Mouse (Mus musculus) limb, embryonic 13.5 days (tissue): ENCODE results near the gene Tmcc1. TPM values are rescaled to one million over a fixed set of nuclear protein-coding genes. Genes with fewer than 3 reads are reported as not detected.
A peak's percentile ranks its signal among the peaks of the same experiment; 100 is the strongest.
"Not testable (repeated sequence)": the region's sequence is repeated elsewhere in the genome, so short reads cannot be mapped to it uniquely, and the experiment has no call there.

Source experiments
- ATAC-seq: fragments of 200-750 bp; cut with Nextera tagmentation; 2 replicates; pipeline ENCODE4 v1.8.0; 2017; ENCODE audit warnings: low read depth, moderate number of reproducible peaks, moderate TSS enrichment; ENCODE audit not compliant: low FRiP score
- H3K27ac ChIP-seq: fragments of 300-500 bp; sonication (generic); 2 replicates; pipeline ENCODE4 v1.5.1; 2015; ENCODE audit warnings: inconsistent platforms, mild to moderate bottlenecking, moderate library complexity
- H3K27me3 ChIP-seq: fragments of 300-500 bp; sonication (generic); 2 replicates; pipeline ENCODE4 v1.6.1; 2015; ENCODE audit warnings: mild to moderate bottlenecking, inconsistent platforms
- H3K36me3 ChIP-seq: fragments of 300-500 bp; sonication (generic); 2 replicates; pipeline ENCODE4 v1.6.1; 2015; ENCODE audit warnings: inconsistent platforms, mild to moderate bottlenecking, moderate library complexity
- H3K4me1 ChIP-seq: fragments of 300-500 bp; sonication (generic); 2 replicates; pipeline ENCODE4 v1.6.1; 2015; ENCODE audit warnings: inconsistent platforms
- H3K4me2 ChIP-seq: fragments of 300-500 bp; sonication (generic); replicated peaks from 2 replicates; pipeline ENCODE4 v1.6.1; 2015; ENCODE audit warnings: inconsistent platforms, mild to moderate bottlenecking, moderate library complexity
- H3K4me3 ChIP-seq: fragments of 300-500 bp; sonication (generic); 2 replicates; pipeline ENCODE4 v1.5.1; 2015; ENCODE audit warnings: moderate library complexity, mild to moderate bottlenecking, inconsistent platforms
- H3K9ac ChIP-seq: fragments of 300-500 bp; sonication (generic); 2 replicates; pipeline ENCODE4 v1.6.1; 2015; ENCODE audit warnings: mild to moderate bottlenecking, inconsistent platforms
- H3K9me3 ChIP-seq: fragments of 300-500 bp; sonication (generic); 2 replicates; pipeline ENCODE4 v1.6.1; 2016; ENCODE audit warnings: inconsistent platforms
- WGBS: fragments of 180-500 bp; shearing (Covaris S2); methylation state at CpG from one replicate; pipeline ENCODE4 v1.1.7; 2015; 5-methylcytosine and 5-hydroxymethylcytosine counted together
- polyA plus RNA-seq: library from polyadenylated mRNA; unstranded; fragments of >200 nt; fragmentation: Nextera tagmentation; extraction: Ambion mirVana; gene quantifications from 2 replicates; pipeline ENCODE4 v1.2.1, GENCODE M21; 2015

Tmcc1 gene
- polyA plus RNA-seq, 1 experiment from 2014 or later, result 18.8 TPM

- 0% methylated on average over 51 of the region's 51 CpGs for WGBS
- ATAC-seq, result peak; percentile 89
- no peaks in the 10 kb centered on the region for H3K36me3 ChIP-seq
- H3K9me3 ChIP-seq, result no peaks in the 10 kb centered on the region
- H3K4me2 ChIP-seq, result peak overlapping the region; percentile 71
- H3K9ac ChIP-seq, result peak overlapping the region; percentile 87
- H3K27ac ChIP-seq, result peak overlapping the region; percentile 84
- no peaks in the 10 kb centered on the region for H3K27me3 ChIP-seq
- peaks cover 28% of the 10 kb centered on the region for H3K4me1 ChIP-seq
- peak overlapping the region; percentile 70 for H3K4me3 ChIP-seq
Observed at GRCm38 (mm10) chr6:116192809-116193311, 426 bp downstream of the Tmcc1 start.

- H3K9me3 ChIP-seq, result no peaks in the 10 kb centered on the region
- no peaks in the 10 kb centered on the region for H3K27me3 ChIP-seq
- H3K27ac ChIP-seq, result no peak overlapping the region
- H3K4me1 ChIP-seq, result peaks cover 28% of the 10 kb centered on the region
- H3K36me3 ChIP-seq, result peaks cover 8% of the 10 kb centered on the region
- 61% methylated on average over 1 of the region's 1 CpGs for WGBS
- H3K9ac ChIP-seq, result no peak overlapping the region
- no peak overlapping the region for H3K4me2 ChIP-seq
- ATAC-seq, result no peak
- no peak overlapping the region for H3K4me3 ChIP-seq
Observed at GRCm38 (mm10) chr6:116189417-116189816, 3.9 kb downstream of the Tmcc1 start.

- Histone ChIP-seq H3K27ac (no peak overlapping the region), H3K9me3 (no peaks in the 10 kb centered on the region), H3K27me3 (no peaks in the 10 kb centered on the region), H3K9ac (no peak overlapping the region), H3K4me1 (peaks cover 13% of the 10 kb centered on the region), H3K4me3 (no peak overlapping the region), H3K4me2 (no peak overlapping the region), H3K36me3 (peaks cover 8% of the 10 kb centered on the region)
- 47% methylated on average over 2 of the region's 2 CpGs for WGBS
- ATAC-seq, result no peak
Observed at GRCm38 (mm10) chr6:116186485-116186884, 6.8 kb downstream of the Tmcc1 start.

DNA sequence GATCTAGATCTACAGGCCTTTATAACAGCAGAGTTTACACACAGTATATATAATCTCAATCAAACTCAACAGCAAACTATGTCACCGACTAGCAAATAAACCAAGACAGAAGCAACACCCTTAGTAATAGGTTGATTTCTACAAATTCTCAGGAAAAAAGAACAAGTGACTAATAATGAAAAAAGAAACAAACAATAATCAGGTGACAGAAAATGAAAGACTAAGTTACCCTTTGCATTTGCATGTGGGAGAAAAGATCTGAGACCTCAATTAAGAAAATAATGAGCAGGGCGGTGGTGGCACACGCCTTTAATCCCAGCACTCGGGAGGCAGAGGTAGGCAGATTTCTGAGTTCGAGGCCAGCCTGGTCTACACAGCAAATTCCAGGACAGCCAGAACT lies 9.8 kb downstream of the Tmcc1 start:
- Histone ChIP-seq H3K9me3 (no peaks in the 10 kb centered on the region), H3K4me2 (no peak overlapping the region), H3K9ac (no peak overlapping the region), H3K27ac (no peak overlapping the region), H3K4me1 (no peaks in the 10 kb centered on the region), H3K36me3 (peaks cover 14% of the 10 kb centered on the region), H3K4me3 (no peak overlapping the region), H3K27me3 (no peaks in the 10 kb centered on the region)
- WGBS, result 87% methylated on average over 5 of the region's 5 CpGs
- no peak for ATAC-seq

- H3K9ac ChIP-seq, result no peak overlapping the region
- H3K9me3 ChIP-seq, result no peaks in the 10 kb centered on the region
- H3K36me3 ChIP-seq, result peaks cover 26% of the 10 kb centered on the region
- H3K4me3 ChIP-seq, result no peak overlapping the region
- no peaks in the 10 kb centered on the region for H3K4me1 ChIP-seq
- H3K27me3 ChIP-seq, result no peaks in the 10 kb centered on the region
- H3K27ac ChIP-seq, result no peak overlapping the region
- H3K4me2 ChIP-seq, result no peak overlapping the region
- no peak for ATAC-seq
- 69% methylated on average over 3 of the region's 3 CpGs for WGBS
Observed at GRCm38 (mm10) chr6:116180731-116181130, 12.6 kb downstream of the Tmcc1 start.

GRCm38 (mm10) chr6:116178376-116178775 lies 14.9 kb downstream of the Tmcc1 start:
- 93% methylated on average over 2 of the region's 2 CpGs for WGBS
- Histone ChIP-seq H3K9me3 (no peaks in the 10 kb centered on the region), H3K27me3 (no peaks in the 10 kb centered on the region), H3K4me2 (no peak overlapping the region), H3K4me3 (no peak overlapping the region), H3K9ac (no peak overlapping the region), H3K4me1 (no peaks in the 10 kb centered on the region), H3K27ac (no peak overlapping the region), H3K36me3 (peaks cover 26% of the 10 kb centered on the region)
- no peak for ATAC-seq

DNA sequence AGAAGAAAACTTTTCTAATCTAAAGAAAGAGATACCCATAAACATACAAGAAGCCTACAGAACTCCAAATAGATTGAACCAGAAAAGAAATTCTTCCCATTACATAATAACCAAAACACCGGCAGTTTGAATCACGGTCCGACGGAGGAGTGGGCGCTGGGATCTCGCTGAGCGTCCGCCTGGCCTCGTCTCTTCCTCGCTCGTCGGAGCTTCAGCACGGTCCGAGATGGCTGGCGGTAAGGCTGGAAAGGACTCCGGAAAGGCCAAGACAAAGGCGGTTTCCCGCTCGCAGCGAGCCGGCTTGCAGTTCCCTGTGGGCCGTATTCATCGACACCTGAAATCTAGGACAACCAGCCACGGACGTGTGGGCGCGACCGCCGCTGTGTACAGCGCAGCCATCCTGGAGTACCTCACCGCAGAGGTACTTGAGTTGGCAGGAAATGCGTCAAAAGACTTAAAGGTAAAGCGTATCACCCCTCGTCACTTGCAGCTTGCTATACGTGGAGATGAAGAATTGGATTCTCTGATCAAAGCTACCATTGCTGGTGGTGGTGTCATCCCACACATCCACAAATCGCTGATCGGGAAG lies 19.7 kb downstream of the Tmcc1 start:
- H3K36me3 ChIP-seq, result peaks cover 21% of the 10 kb centered on the region
- ATAC-seq, H3K4me1 ChIP-seq, H3K9ac ChIP-seq, H3K27ac ChIP-seq, H3K27me3 ChIP-seq, H3K4me2 ChIP-seq, H3K4me3 ChIP-seq, H3K9me3 ChIP-seq: not testable (repeated sequence)
- 74% methylated on average over 37 of the region's 37 CpGs for WGBS

DNA sequence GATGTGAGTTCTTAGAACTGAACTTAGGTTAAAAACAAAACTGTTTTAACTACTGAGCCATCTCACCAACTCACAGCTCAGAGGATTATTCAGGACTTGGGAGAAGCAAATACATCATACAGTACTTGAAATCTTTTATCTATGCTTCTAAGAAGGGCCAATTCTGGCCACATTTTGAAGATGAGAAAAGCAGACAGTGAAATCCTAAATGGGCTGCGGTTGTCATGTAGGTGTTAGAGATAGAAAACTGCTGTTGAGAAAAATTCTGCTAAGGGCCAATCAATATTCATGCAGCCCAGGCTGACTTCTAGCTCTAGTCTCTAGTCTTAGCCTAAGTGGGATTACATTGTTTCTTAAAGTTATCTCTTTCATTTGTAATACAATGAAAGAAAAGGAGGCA lies 26.9 kb downstream of the Tmcc1 start:
- Histone ChIP-seq H3K27me3 (no peaks in the 10 kb centered on the region), H3K4me2 (no peak overlapping the region), H3K27ac (no peak overlapping the region), H3K9ac (no peak overlapping the region), H3K4me3 (no peak overlapping the region), H3K4me1 (no peaks in the 10 kb centered on the region), H3K9me3 (no peaks in the 10 kb centered on the region), H3K36me3 (peaks cover 11% of the 10 kb centered on the region)
- no peak for ATAC-seq
- WGBS, result 82% methylated on average over 1 of the region's 1 CpGs

DNA sequence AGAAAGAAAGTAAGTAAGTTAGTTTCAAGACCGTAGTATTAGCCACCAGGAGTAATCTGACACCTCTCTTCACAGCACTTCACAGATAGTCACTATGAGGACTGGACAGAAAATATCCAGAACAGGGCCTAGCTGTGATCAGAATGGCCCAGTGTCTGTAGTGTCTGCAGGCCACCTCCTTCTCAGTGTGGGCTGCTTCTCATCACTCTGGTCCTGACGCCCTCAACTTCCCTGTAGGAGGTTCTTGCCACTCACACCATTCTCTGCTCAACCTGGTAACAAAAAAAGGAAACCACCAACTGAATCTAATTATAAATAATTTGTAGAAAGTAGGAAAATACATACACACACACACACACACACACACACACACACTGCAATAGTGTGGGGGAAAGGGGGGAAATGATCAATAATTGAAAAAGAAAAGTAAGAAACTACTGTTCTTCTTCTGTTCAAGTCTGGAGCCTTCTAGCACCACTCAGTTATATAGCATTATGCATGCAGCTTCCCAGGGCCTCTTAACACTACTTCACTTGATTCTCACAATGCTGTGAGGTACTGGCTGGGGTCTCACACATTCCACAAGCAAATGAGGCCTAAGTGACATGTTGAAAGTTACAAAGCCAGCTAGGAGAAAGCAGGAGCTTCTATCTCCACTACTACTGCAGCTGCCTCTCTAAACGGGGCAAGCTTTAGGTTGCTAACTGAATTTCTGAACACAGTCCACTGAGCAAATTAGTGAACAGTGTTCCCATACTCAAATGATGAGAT lies 38.2 kb downstream of the Tmcc1 start:
- Histone ChIP-seq H3K36me3 (peaks cover 10% of the 10 kb centered on the region; the same call in 1 of the 2 replicates), H3K27ac (no peak overlapping the region), H3K4me2 (no peak overlapping the region), H3K9ac (no peak overlapping the region), H3K9me3 (no peaks in the 10 kb centered on the region), H3K4me1 (peaks cover 5% of the 10 kb centered on the region; the same call in 1 of the 2 replicates), H3K4me3 (no peak overlapping the region), H3K27me3 (no peaks in the 10 kb centered on the region)
- no peak for ATAC-seq
- 31% methylated on average over 3 of the region's 3 CpGs for WGBS

DNA sequence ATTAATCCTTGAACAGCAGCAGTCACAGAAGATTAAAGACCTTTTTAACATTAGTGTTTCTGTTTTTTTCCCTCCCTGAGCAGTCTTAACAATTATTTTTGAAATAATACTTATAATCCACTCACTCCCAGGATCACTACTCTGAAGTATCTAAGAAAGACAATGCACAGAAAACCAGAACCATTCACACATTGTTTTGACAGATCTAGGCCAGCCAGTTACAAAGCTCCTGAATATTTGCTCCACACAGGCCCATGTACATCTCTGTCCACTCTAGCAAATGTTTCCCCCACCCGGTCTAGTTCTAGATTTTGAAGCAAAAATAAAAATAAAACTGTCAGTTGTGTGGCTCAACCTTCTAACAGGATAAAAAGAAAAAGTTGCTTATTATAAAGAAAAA lies 45.9 kb downstream of the Tmcc1 start:
- WGBS, result 71% methylated on average over 1 of the region's 1 CpGs
- no peak overlapping the region for H3K4me2 ChIP-seq
- H3K4me3 ChIP-seq, result no peak overlapping the region
- no peaks in the 10 kb centered on the region for H3K27me3 ChIP-seq
- no peak overlapping the region for H3K27ac ChIP-seq
- H3K36me3 ChIP-seq, result peaks cover 16% of the 10 kb centered on the region
- no peaks in the 10 kb centered on the region for H3K4me1 ChIP-seq
- no peaks in the 10 kb centered on the region for H3K9me3 ChIP-seq
- no peak overlapping the region for H3K9ac ChIP-seq
- no peak for ATAC-seq

DNA sequence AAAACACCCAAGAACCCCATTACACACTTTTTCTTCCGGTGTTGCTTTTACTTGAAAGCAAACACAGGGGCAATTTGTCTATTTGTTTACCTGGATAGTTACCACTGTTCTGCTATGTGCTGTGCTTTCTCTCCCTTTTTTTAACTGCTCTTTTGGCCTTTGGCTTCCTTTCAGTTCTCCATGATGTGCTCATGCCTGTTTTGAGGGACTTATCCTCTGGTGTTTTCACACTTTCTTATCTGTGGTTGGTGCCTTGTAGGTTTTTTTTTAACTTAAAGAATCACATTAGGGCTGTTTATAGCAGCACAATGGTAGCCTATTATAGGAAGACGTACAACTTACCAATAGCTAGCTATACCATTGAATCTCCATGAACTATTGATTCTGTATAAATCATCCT lies 51.6 kb downstream of the Tmcc1 start:
- H3K4me2 ChIP-seq, result no peak overlapping the region
- no peaks in the 10 kb centered on the region for H3K27me3 ChIP-seq
- no peak overlapping the region for H3K4me3 ChIP-seq
- H3K4me1 ChIP-seq, result peaks cover 7% of the 10 kb centered on the region; the same call in 1 of the 2 replicates
- ATAC-seq, result no peak
- WGBS, result 65% methylated on average over 2 of the region's 2 CpGs
- peaks cover 5% of the 10 kb centered on the region for H3K36me3 ChIP-seq
- H3K9ac ChIP-seq, result no peak overlapping the region
- H3K27ac ChIP-seq, result no peak overlapping the region
- H3K9me3 ChIP-seq, result no peaks in the 10 kb centered on the region

DNA sequence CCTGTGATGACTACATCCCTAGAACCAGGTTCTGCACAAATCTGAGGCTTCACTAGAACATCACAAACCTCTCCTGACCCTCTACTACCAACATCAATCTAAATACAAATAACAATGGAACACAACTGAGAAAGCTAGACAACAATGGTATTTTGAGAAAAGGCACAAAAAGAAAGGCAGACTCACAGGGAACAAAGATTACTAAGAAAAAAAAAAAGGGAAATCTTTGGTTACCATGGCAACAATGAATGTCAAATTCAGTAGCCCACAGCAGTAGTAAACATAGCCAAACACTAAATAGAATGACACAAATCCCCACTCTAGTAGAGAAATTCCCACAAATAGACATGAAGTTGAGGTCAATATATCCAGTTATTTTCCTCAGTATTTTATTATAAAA lies 52.5 kb downstream of the Tmcc1 start:
- Histone ChIP-seq H3K36me3 (peaks cover 5% of the 10 kb centered on the region), H3K9me3 (no peaks in the 10 kb centered on the region), H3K9ac (no peak overlapping the region), H3K27me3 (no peaks in the 10 kb centered on the region), H3K4me3 (no peak overlapping the region), H3K4me1 (peaks cover 11% of the 10 kb centered on the region), H3K27ac (no peak overlapping the region), H3K4me2 (no peak overlapping the region)
- ATAC-seq, result no peak
